Mouse (Mus musculus) kidney, adult 18-20 months (tissue): ENCODE measurements at regions not wholly inside any gene's neighbourhood (a gene's known extent, or its start where the extent isn't known, plus 50 kb on each side); places are given as distances from the start of the nearest gene placed in this dataset.
A peak's percentile ranks its signal among the peaks of the same experiment; 100 is the strongest.

ENCODE experiments used
- DNase-seq: peaks from one replicate; pipeline ENCODE4 v3.0.0; 2021

GRCm38 (mm10) chr5:42364116-42364515, 296.4 kb downstream of the Gm16223 start:
- DNase-seq: peak; percentile 8

- DNase-seq: no peak
Measured at GRCm38 (mm10) chr5:42387959-42388358, 320.2 kb downstream of the Gm16223 start.

- no peak for DNase-seq
Measured at GRCm38 (mm10) chr5:42396695-42397094, 328.9 kb downstream of the Gm16223 start.

- no peak for DNase-seq
Measured at GRCm38 (mm10) chr5:42409981-42410380, 342.2 kb downstream of the Gm16223 start.

- no peak for DNase-seq
Measured at GRCm38 (mm10) chr5:42412296-42412695, 344.5 kb downstream of the Gm16223 start.

- DNase-seq: no peak
Measured at GRCm38 (mm10) chr5:42425902-42426301, 358.1 kb downstream of the Gm16223 start.

GRCm38 (mm10) chr5:42433147-42433546, 365.4 kb downstream of the Gm16223 start:
- DNase-seq: no peak

- DNase-seq: no peak
Measured at GRCm38 (mm10) chr5:42448644-42449043, 380.9 kb downstream of the Gm16223 start.

- DNase-seq: peak; percentile 18
Measured at GRCm38 (mm10) chr5:42449581-42449980, 381.8 kb downstream of the Gm16223 start.

GRCm38 (mm10) chr5:42453707-42454106, 385.9 kb downstream of the Gm16223 start:
- DNase-seq: no peak

GRCm38 (mm10) chr5:42461195-42461594, 393.4 kb downstream of the Gm16223 start:
- DNase-seq: no peak

- no peak for DNase-seq
Measured at GRCm38 (mm10) chr5:42464814-42465213, 397.1 kb downstream of the Gm16223 start.

- DNase-seq: no peak
Measured at GRCm38 (mm10) chr5:42473493-42473892, 405.7 kb downstream of the Gm16223 start.

GRCm38 (mm10) chr5:42502124-42502801, 434.5 kb downstream of the Gm16223 start:
- DNase-seq: no peak

- no peak for DNase-seq
Measured at GRCm38 (mm10) chr5:42502802-42503136, 435.0 kb downstream of the Gm16223 start.

- no peak for DNase-seq
Measured at GRCm38 (mm10) chr5:42509200-42509599, 441.4 kb downstream of the Gm16223 start.

- no peak for DNase-seq
Measured at GRCm38 (mm10) chr5:42523116-42524113, 455.7 kb downstream of the Gm16223 start.

GRCm38 (mm10) chr5:42525431-42525830, 457.7 kb downstream of the Gm16223 start:
- DNase-seq: no peak

GRCm38 (mm10) chr5:42560537-42560936, 492.8 kb downstream of the Gm16223 start:
- DNase-seq: no peak

GRCm38 (mm10) chr5:42563406-42563805, 495.6 kb downstream of the Gm16223 start:
- DNase-seq: no peak

GRCm38 (mm10) chr5:42575971-42576370, 508.2 kb downstream of the Gm16223 start:
- no peak for DNase-seq

GRCm38 (mm10) chr5:42578208-42578844, 510.6 kb downstream of the Gm16223 start:
- DNase-seq: no peak

GRCm38 (mm10) chr5:42620698-42621097, 552.9 kb downstream of the Gm16223 start:
- DNase-seq: no peak
